Mouse (Mus musculus) testis, adult 2 months (tissue): Measurements from ENCODE around the gene Htra3.

Experiments used
- CTCF ChIP-seq: fragments of 200-500 bp; IDR thresholded peaks from 2 replicates; pipeline ENCODE4 v1.5.1; 2012; ENCODE audit warnings: low read depth, mild to moderate bottlenecking, inconsistent platforms, low read length, moderate library complexity; ENCODE audit not compliant: control insufficient read depth, insufficient read depth, insufficient replicate concordance
- POLR2A ChIP-seq: fragments of 200-500 bp; IDR thresholded peaks from 2 replicates; pipeline ENCODE4 v1.6.1; 2012; ENCODE audit warnings: low read depth, mild to moderate bottlenecking, inconsistent platforms, low read length, moderate library complexity; ENCODE audit not compliant: control insufficient read depth

DNA sequence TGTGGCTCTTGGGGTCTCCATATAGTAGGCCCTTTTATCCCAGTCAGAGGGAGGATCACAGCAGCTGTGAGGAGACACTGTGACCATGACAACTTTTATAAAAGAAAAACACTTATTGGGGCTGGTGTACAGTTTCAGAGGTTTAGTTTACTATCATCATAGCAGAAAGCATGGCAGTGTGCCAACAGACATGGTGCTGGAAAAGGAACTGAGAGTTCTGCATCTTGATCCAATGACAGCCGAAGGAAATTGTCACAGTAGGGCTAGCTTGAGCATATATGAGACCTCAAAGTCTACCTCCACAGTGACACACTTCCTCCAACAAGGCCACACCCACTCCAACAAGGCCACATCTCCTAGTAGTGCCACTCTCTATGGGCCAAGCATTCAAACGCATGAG is 9.3 kb upstream of the Htra3 start:
- TF ChIP-seq CTCF = no peak
- no peak for TF ChIP-seq POLR2A
